Mouse (Mus musculus): ENCODE results near the gene Mapk9. TPM values are rescaled to one million over a fixed set of nuclear protein-coding genes. Genes with fewer than 3 reads are reported as not detected.

Mapk9 gene
- total RNA-seq, 2 experiments from 2014 or later: 32.4 to 37.8 TPM

DNA sequence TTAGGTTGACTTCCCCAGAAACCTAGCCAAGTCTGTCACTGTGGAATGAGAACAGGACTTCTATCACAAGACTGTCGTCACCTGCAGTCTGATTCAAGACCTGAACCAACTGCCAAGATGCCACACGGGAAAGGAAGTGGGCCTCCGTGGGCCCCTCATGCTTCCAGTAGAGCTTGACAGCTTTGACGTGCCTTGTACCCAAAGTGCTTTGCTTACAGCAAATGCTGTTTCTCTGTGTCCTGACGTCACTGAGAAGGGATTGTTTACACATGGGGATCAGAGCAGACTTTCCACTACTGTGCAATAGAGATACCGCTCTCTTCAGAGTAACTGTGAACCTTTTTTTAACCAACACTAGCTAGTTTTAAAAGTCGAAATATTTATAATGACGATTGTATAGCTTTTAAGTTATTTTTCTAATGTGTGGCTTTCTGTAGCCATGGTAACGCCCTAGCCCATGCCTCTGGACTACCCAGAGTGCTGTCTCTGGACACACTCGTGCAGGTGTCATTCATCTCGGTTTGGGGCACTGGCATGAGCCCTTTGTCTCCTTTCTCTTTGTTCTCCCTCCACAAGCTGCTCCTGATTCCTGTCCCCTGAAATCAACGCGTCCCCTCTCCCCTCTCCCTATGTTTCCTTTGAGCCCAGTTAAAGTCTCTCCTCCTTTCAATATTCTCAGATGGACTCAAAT lies 8.7 kb upstream of the Mapk9 start:
- ATAC-seq (ENCODE audit: poor library complexity, severe bottlenecking): no peak

DNA sequence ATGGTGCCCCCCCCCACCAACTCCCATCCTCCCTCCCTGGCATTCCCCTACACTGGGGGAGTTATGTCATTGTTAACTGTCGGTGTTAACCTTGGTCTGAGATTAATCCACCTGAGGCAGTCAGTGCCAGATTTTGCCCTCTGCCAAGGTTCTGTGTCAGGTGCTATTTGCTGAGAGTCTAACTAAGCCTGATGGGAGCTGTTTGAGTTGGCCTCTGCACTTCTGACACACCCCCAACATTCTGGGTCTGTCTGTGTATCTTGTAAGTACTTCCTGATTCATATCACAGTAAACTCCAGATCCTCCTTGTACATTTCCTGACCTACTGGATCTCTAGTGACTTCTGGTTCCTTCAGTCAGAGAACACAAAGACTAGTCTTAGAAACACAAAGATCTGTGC lies 5.9 kb upstream of the Mapk9 start:
- ATAC-seq (ENCODE audit: poor library complexity, severe bottlenecking): no peak

DNA sequence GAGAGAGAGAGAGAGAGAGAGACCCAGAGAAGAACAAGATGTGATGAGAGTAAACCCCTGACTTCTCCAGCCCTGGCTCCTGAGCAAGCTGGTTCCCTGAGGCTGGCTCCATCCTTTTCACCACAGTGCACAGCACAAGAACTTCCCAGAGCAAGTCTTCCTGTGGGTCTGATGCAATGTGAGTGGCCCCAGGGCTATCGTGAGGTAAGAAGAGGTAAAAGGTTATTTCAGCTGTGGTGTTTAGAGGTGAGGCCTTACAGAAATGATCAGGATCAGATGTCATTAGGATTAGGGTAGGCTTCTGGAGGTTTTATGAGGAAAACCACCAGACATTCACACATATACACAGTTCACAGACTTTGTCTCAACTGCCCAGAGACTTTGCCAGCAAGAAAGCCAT lies 4.7 kb upstream of the Mapk9 start:
- no peak for ATAC-seq (ENCODE audit: poor library complexity, severe bottlenecking)

DNA sequence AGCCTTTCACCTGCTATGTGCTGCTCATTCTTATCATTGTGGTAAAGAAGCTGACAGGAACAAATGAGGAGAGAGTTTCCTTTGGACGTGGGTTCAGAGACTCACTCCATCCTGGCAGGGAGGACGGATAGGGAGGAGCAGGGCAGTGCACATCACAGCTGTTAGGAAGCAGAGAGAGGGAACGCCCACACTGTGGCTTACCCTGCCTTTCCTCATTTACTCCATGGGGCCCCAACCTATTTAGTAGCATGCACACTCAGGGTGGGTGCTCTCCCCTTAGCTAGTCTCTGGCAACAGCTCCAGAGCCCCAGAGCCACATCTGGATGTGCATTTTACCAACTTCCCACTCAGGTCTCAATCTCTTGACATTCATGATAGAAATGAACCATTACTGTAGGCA lies 3.8 kb upstream of the Mapk9 start:
- no peak for ATAC-seq (ENCODE audit: poor library complexity, severe bottlenecking)

DNA sequence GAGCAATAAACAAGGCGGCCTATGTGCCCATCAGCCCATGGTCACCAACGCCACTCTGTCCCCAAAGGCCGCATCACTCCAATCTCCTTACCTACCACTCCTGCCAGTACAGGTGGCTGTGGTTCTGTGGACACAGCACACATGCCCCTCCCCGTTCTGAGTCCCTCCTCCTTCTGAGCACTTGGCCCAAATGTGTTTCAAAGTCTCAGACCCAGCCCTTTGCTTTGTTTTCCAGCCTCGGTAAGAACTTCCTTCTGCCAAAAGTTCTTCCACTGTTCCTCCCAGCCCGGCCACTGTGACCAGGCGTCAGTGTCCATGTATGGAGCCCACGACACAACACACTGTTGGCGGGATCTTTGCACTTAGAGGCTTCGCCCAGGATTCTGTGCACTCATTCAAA lies 2.2 kb upstream of the Mapk9 start:
- no peak for ATAC-seq (ENCODE audit: poor library complexity, severe bottlenecking)

DNA sequence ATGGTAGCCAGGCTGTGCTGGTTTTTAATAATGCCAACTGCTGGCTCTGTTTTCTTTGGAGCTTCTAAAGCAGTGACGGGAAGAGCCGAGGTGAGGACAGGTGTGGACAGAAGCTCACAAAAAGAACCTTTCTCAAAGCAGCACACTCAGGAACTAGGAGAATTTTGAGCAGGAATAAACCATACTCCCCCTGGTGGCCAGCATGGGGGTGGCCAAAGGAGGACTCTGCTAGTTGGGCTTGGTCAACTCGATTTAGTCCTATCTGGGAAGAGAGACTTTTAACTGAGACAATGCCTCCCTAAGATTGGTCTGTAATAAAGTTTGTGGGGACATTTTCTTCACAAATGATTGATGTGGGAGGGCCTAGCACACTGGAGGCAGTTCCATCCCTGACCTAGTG lies 1.6 kb upstream of the Mapk9 start:
- peak; percentile 29 for ATAC-seq (ENCODE audit: poor library complexity, severe bottlenecking)

DNA sequence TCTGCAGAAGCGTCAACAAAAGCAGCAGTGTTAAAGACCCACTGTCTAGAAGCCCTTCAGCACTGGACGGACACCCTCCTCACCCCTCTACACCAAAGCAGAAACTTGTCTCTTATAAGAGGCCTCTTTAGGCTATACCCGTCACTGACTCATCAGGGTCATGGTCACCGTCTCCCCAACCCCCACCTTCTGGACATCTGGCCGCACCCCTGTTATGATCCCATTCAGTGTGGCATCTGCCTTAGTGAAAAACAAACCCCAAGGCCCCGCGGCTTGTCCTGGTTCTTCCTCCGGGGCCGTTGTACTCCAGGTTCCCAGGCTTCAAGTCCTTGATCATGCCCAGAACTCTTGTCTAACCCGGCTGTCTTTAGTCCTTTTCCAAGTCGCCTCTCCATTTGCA lies 593 bp upstream of the Mapk9 start:
- ATAC-seq (ENCODE audit: poor library complexity, severe bottlenecking): no peak

DNA sequence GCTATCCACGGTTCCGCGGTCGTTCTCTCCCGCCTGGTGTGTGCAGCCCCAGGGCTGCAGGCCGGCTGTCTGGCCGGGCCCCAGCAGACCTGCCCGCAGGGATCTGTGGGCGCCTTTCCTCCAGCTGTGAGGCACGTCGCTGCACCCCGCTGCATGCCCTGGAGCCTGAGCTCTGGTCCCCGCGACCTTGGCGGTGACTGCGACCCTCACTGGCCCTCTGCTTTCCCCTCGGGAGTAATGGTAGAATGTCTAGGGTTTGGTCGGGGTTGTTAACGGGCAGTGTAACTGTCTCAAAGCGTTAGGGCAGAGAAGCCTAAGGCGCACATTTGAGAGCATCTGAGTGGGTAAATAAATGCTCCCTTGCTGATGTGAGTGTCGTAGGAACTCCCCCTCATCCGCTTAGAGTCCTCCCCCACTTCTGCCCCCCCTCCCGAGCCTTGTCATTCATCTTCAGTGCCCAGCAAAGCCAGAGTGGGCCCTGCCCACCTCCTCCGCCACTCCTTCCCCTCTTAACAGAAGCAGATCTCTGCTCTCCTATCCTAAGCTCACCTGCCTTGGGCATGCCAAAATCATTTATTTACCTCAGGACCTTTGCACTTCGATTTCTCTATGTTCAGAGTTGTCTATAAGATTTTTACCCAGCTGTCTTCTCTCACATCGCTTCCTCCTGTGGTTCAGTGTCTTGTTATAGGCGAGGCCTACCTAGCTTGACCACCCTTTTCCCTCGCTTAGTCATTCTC lies 690 bp downstream of the Mapk9 start:
- no peak; the same call in none of the 2 replicates for ATAC-seq (ENCODE audit: poor library complexity, severe bottlenecking)

DNA sequence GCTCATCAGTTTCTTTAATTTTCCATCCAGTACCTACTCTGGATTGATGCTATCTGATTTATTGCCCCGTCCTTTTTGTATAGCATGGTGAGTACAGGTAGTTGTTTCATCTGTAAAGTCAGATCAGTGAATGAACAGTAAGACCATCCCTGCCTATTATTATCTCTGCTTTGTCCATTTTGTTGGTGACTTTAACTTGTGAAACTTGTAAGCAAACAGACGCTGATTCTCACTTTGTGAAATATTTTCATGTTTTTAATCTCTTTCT lies 1.2 kb downstream of the Mapk9 start:
- ATAC-seq (ENCODE audit: poor library complexity, severe bottlenecking): no peak

DNA sequence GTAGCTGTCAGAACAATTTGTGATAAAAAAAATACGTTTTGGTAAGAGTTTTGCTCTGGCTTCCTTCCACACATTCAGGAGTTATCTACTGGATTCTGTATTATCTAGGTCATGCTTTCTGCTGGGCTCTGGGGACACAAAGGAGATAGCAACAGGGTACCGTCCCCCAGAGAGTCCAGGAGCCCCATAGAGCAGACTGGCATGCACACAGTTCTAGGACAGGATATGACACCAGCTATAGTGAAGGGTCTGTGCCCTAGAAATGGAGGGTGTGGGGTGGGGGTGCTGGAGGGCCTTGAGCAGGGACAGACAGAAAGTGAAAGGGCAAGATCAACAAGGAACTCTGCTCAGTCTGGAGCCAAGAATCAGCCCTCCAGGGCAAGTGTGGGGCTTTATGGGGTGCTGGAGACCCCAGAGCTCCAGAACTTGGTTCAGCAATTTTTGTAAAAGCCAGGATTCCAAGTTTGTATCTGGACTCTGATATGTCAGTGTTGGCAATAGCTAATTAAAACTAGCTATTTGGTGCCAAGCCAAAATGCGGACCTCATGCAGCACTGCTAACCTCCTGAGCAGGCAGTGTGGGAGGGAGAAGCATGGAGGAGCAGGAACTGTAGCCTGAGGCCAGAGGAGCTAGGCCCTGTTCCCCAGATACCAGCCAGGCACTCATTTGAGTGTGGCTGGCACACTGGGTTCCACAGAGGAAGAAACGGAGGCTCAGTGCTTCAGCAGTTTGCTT lies 1.7 kb downstream of the Mapk9 start:
- no peak for ATAC-seq (ENCODE audit: poor library complexity, severe bottlenecking)

DNA sequence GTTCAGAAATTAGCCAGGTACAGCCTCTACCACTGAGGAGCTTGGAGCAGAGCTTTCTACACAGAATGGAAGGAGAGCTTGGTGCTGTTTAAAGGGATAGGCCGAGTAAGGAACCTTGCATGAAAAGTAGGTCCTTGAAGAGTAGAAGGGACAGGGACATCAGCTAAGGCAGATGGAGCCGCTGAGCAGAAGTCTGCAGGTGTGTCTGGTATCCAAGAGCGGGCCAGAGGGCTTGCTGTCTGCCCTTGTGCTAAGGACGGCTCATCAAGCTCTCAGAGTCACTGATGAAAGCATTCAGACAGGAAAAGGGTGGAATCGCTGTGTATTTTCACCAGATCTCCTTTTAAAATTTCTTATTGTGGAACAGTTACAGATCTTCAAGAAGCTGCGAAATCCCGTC lies 3.8 kb downstream of the Mapk9 start:
- no peak for ATAC-seq (ENCODE audit: poor library complexity, severe bottlenecking)

DNA sequence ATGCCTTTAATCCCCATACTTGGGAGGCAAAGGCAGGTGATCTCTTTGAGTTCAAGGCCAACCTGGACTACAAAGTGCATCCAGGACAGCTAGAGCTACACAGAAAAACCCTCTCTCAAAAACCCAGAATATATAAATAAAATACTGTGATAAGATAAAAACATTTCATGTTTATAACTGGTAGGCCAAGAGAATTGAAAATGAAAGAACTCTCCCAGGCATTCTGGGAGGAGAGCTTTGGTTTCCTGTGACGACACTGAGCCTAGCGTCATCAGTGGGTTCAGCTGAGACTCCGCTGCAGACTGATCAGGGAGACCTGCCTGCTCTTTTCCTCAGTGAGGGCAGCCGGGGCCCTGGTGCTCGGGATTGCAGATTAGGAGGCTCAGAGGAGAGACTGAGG lies 8.6 kb downstream of the Mapk9 start:
- ATAC-seq (ENCODE audit: poor library complexity, severe bottlenecking): peak; percentile 54; the same call in 1 of the 2 replicates

DNA sequence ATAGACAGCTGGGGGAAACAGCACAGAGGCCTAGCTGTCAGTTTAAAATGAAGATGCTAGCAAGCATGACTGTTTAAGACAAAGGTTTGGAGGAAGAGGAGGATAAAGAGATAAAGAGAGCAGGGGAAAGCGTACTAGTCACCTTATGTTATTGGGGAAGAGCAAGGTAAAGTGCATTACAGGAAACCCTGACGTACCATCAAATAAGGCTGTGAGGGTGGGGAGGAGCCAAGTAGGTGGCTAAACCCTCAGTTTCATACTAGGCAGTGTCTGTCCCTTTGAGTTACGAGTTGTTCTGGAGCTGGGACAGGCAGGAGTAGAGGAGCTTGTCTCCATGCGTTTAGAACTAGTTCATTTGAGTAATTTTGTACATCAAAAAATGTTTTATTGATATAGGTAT lies 14.6 kb downstream of the Mapk9 start:
- no peak for ATAC-seq (ENCODE audit: poor library complexity, severe bottlenecking)

DNA sequence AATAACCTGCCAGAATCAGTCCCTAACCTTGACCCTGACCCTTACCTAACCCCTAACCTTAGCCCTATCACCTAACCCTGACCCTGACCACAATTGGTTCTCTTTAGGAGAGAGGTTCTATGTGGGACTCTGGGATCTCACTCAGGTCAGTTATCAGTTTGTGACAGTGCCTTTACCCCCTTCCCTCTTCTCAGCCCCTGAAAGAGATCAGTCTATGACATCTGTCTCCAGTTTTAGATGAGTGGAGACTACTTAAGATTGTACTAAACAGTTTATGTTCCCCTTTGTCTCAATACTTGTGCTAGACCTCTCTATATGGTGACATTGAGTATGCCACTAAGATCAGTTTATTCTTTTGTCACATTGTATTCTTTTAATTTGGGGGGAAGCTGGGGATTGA lies 17.4 kb downstream of the Mapk9 start:
- no peak for ATAC-seq (ENCODE audit: poor library complexity, severe bottlenecking)

DNA sequence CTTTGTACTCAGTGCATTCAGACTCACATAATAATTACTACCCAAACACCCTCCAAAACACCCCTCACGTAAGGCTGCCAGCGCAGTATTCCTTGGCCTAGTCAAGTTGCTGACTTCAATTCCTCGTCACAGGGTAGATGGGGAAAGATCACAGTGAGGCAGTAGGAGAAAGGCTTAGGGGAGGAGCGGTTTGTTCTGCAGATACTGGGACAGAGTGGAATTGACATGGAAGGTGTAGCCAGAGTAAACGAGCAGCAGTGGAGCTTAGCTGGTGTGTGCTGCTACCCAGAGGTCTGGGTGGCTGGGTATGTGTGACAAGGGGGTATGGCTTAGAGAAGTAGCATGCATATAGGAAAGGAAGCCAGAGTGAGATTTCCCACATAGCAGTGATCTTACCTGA lies 20.8 kb downstream of the Mapk9 start:
- no peak for ATAC-seq (ENCODE audit: poor library complexity, severe bottlenecking)

DNA sequence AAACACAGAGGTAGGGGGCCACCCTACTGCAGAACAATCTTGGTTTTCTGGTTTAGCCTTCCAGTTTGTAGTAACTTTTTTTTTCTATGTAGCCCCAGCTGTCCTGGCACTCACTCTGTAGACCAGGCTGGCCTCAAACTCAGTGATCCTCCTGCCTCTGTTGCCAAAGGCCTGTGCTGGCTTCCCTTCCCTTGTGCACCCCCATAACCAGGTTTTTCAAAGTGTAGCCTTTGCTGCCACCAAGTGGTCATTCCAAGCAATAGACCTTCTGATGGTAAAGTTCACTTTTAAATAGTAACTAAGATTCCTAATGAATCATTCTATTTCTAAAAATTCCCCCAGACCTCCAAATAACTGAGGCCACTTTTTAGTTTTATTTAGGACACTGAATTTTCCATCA lies 23.2 kb downstream of the Mapk9 start:
- ATAC-seq (ENCODE audit: poor library complexity, severe bottlenecking): peak; percentile 69

DNA sequence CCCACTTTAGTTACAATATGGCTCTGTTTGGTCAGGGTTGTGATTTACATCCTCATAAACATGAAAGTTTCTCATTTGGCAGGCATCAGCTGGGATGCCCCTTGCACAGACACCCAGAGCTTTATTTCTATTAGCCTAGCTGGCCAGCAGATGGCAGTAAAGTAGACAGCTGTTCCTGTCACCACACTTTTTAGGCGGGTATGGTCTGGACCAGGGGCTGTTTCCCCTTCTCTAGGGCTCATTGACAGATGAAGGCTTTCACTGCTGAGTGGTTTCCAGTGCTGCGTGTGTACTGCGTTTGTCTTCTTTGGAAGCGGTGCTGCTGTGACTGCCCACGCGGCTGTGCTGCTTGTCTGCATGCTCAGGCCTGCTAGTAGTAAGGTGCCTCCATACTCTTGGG lies 25.4 kb downstream of the Mapk9 start:
- peak; percentile 67 for ATAC-seq (ENCODE audit: poor library complexity, severe bottlenecking)

DNA sequence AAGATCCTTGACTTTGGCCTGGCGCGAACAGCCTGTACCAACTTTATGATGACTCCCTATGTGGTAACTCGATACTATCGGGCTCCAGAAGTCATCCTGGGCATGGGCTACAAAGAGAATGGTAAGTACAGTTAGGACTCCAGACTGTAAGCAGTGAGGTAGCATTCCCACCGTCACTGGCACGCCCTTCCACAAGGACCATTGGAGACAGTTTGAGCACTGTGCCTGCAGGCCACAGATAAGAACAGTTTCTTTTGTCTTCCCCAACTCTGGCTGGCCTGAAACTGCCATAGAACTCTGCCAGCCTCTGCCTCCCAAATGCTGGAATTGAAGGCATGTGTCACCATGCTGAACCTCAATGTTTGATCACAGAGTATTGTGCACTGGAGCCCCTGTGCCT lies 26.2 kb downstream of the Mapk9 start:
- ATAC-seq (ENCODE audit: poor library complexity, severe bottlenecking): no peak

DNA sequence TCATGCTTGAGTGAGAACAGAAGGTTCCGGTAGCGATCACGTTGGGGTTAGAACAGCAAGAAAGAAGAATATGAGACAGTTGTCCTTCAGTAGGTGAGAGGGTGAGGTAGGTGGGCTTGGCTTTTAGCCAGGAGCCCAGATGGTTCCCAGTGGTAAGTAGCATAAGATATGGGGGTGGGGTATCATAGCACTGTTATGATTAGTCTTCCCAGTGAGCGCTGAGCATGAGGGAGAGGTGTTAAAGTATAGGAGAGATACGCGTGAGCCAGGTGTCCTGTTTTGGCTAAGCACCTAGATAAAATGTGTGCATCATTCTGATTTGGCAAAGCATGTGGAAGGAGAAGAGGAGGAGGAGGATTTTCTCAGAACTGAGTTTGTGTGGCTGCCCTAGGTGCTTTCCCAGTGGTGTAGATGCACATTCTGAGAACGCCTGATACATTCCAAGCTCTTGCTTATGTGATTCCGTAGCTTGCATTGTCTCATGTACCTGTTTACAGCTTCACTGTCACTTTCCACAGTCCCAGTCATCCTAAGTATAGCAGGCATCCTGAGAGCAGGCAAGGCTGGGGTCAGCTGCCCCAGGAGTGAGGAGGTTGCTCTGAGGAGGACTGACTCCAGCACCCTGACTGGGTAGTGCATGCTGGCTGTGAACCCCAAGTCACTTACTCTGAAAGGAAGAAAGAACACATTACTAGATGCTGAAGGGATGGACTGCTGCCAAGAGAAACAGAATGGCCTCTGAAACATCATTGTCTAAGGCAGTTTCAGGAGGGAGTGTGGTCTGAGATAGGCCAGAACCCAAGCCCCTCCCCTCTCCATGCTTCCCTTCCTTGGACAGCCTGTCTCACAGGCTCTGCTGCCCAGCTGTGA lies 30.6 kb downstream of the Mapk9 start:
- ATAC-seq (ENCODE audit: poor library complexity, severe bottlenecking): no peak

DNA sequence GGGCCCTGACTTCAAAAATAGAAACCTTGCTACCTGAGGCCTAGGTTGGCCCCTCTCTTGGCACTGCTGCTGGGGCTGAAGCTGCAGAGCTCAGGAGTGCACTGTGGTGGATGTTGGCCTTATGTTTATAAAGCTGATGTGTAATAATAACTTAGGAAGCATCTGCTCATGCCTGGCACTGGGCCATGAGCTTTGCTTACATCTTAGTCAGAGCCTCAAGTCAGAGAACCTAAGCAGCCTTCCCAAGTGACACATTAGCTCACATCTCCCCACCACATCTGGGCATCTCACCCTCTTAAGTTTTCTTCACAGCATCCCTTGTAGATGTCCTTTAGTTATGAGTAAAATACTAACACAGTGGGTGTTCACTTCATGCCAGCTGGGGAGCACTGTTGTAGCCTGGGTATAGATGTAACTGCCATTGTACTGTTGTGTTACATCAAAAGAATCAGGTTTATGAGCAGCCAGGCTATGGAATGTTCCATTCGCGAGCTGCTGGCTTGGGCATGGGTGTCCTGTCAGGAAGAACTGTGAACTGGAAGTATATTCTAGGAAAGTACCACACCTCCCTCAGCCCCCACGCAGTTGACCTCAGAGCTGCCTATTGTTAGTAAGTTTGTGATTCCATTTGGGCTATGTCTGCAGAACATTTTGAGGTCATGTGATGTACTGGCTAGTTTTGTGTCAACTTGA lies 33.5 kb downstream of the Mapk9 start:
- no peak for ATAC-seq (ENCODE audit: poor library complexity, severe bottlenecking)

DNA sequence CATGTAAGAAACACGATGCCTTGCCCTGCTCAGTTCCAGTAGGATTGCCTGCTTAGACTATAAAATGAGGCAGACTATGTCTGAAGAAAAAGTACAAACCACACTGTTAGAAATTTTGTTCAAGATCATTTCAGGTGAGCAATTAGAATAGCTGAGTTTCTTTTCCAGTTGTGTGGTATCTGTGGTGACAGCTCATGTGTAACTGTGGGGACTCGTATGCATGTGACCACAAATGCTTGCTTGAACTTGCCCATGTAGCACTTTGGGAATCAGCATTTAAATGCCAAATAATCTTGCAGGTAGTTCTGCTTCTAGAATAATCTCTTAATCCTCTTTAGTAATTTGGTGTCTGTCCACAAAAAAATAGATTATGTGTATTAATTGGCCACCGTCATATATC lies 36.8 kb downstream of the Mapk9 start:
- ATAC-seq (ENCODE audit: poor library complexity, severe bottlenecking): no peak
